Mouse (Mus musculus): ENCODE measurements around the gene Ctbp1. TPM values are rescaled to one million over a fixed set of nuclear protein-coding genes. Genes with fewer than 3 reads are reported as not detected.
A peak's percentile ranks its signal among the peaks of the same experiment; 100 is the strongest.

Gene Ctbp1
- polyA plus RNA-seq, 1 experiment, result 428 TPM

- DNase-seq (ENCODE audit: low read depth), result peak; percentile 12
- no peak for TF ChIP-seq POLR2A (IDR thresholded peaks at IDR 0.05; ENCODE audit: borderline replicate concordance, extremely low read depth, insufficient read depth, insufficient read length, poor library complexity, severe bottlenecking)
- TF ChIP-seq CTCF (IDR thresholded peaks at IDR 0.05; ENCODE audit: borderline replicate concordance, extremely low read depth, insufficient read depth, insufficient read length), result no peak
Observed at GRCm38 (mm10) chr5:33275754-33276153, 960 bp upstream of the Ctbp1 start.

GRCm38 (mm10) chr5:33274085-33274952, 475 bp downstream of the Ctbp1 start:
- TF ChIP-seq CTCF (IDR thresholded peaks at IDR 0.05; ENCODE audit: borderline replicate concordance, extremely low read depth, insufficient read depth, insufficient read length) (no peak), POLR2A (IDR thresholded peaks at IDR 0.05; ENCODE audit: borderline replicate concordance, extremely low read depth, insufficient read depth, insufficient read length, poor library complexity, severe bottlenecking) (peak; percentile 76)
- peak; percentile 96 for DNase-seq (ENCODE audit: low read depth)

GRCm38 (mm10) chr5:33273777-33274084, 1.1 kb downstream of the Ctbp1 start:
- DNase-seq (ENCODE audit: low read depth), result no peak
- TF ChIP-seq POLR2A (IDR thresholded peaks at IDR 0.05; ENCODE audit: borderline replicate concordance, extremely low read depth, insufficient read depth, insufficient read length, poor library complexity, severe bottlenecking) (no peak), CTCF (IDR thresholded peaks at IDR 0.05; ENCODE audit: borderline replicate concordance, extremely low read depth, insufficient read depth, insufficient read length) (no peak)

GRCm38 (mm10) chr5:33272845-33273776, 1.7 kb downstream of the Ctbp1 start:
- TF ChIP-seq POLR2A (IDR thresholded peaks at IDR 0.05; ENCODE audit: borderline replicate concordance, extremely low read depth, insufficient read depth, insufficient read length, poor library complexity, severe bottlenecking) (no peak), CTCF (IDR thresholded peaks at IDR 0.05; ENCODE audit: borderline replicate concordance, extremely low read depth, insufficient read depth, insufficient read length) (no peak)

GRCm38 (mm10) chr5:33272146-33272545, 2.6 kb downstream of the Ctbp1 start:
- no peak for DNase-seq (ENCODE audit: low read depth)

More at GRCm38 (mm10) chr5:33272845-33273776, 1.7 kb downstream of the Ctbp1 start:
- no peak for DNase-seq (ENCODE audit: low read depth)

GRCm38 (mm10) chr5:33270568-33270967, 4.2 kb downstream of the Ctbp1 start:
- peak; percentile 79 for DNase-seq (ENCODE audit: low read depth)
- TF ChIP-seq CTCF (IDR thresholded peaks at IDR 0.05; ENCODE audit: borderline replicate concordance, extremely low read depth, insufficient read depth, insufficient read length) (peak; percentile 97), POLR2A (IDR thresholded peaks at IDR 0.05; ENCODE audit: borderline replicate concordance, extremely low read depth, insufficient read depth, insufficient read length, poor library complexity, severe bottlenecking) (no peak)

More at GRCm38 (mm10) chr5:33272146-33272545, 2.6 kb downstream of the Ctbp1 start:
- TF ChIP-seq POLR2A (IDR thresholded peaks at IDR 0.05; ENCODE audit: borderline replicate concordance, extremely low read depth, insufficient read depth, insufficient read length, poor library complexity, severe bottlenecking) (no peak), CTCF (IDR thresholded peaks at IDR 0.05; ENCODE audit: borderline replicate concordance, extremely low read depth, insufficient read depth, insufficient read length) (no peak)

- peak; percentile 27 for DNase-seq (ENCODE audit: low read depth)
- TF ChIP-seq POLR2A (IDR thresholded peaks at IDR 0.05; ENCODE audit: borderline replicate concordance, extremely low read depth, insufficient read depth, insufficient read length, poor library complexity, severe bottlenecking) (no peak), CTCF (IDR thresholded peaks at IDR 0.05; ENCODE audit: borderline replicate concordance, extremely low read depth, insufficient read depth, insufficient read length) (no peak)
Observed at GRCm38 (mm10) chr5:33254416-33254815, 20.4 kb downstream of the Ctbp1 start.

GRCm38 (mm10) chr5:33248186-33248585, 26.6 kb downstream of the Ctbp1 start:
- no peak for DNase-seq (ENCODE audit: low read depth)
- TF ChIP-seq CTCF (IDR thresholded peaks at IDR 0.05; ENCODE audit: borderline replicate concordance, extremely low read depth, insufficient read depth, insufficient read length), result no peak
- no peak for TF ChIP-seq POLR2A (IDR thresholded peaks at IDR 0.05; ENCODE audit: borderline replicate concordance, extremely low read depth, insufficient read depth, insufficient read length, poor library complexity, severe bottlenecking)

GRCm38 (mm10) chr5:33247387-33247786, 27.4 kb downstream of the Ctbp1 start:
- no peak for DNase-seq (ENCODE audit: low read depth)
- TF ChIP-seq CTCF (IDR thresholded peaks at IDR 0.05; ENCODE audit: borderline replicate concordance, extremely low read depth, insufficient read depth, insufficient read length) (peak; percentile 27; the same call in 1 of the 2 replicates), POLR2A (IDR thresholded peaks at IDR 0.05; ENCODE audit: borderline replicate concordance, extremely low read depth, insufficient read depth, insufficient read length, poor library complexity, severe bottlenecking) (no peak)

- peak; percentile 53 for DNase-seq (ENCODE audit: low read depth)
- TF ChIP-seq CTCF (IDR thresholded peaks at IDR 0.05; ENCODE audit: borderline replicate concordance, extremely low read depth, insufficient read depth, insufficient read length) (no peak), POLR2A (IDR thresholded peaks at IDR 0.05; ENCODE audit: borderline replicate concordance, extremely low read depth, insufficient read depth, insufficient read length, poor library complexity, severe bottlenecking) (no peak)
Observed at GRCm38 (mm10) chr5:33245701-33246100, 29.1 kb downstream of the Ctbp1 start.

- TF ChIP-seq POLR2A (IDR thresholded peaks at IDR 0.05; ENCODE audit: borderline replicate concordance, extremely low read depth, insufficient read depth, insufficient read length, poor library complexity, severe bottlenecking) (no peak), CTCF (IDR thresholded peaks at IDR 0.05; ENCODE audit: borderline replicate concordance, extremely low read depth, insufficient read depth, insufficient read length) (no peak)
- no peak for DNase-seq (ENCODE audit: low read depth)
Observed at GRCm38 (mm10) chr5:33244377-33244920, 30.3 kb downstream of the Ctbp1 start.
